Mouse (Mus musculus) c-Kit-positive CD71-positive TER-119-positive erythroid progenitor cells, embryonic 14.5 days (primary cell): ENCODE measurements around the gene Psg19.

Source experiments
- DNase-seq: peaks from one replicate; pipeline ENCODE4 v3.0.0-alpha.2; 2013; ENCODE audit warnings: low spot score

The Psg19 gene

DNA sequence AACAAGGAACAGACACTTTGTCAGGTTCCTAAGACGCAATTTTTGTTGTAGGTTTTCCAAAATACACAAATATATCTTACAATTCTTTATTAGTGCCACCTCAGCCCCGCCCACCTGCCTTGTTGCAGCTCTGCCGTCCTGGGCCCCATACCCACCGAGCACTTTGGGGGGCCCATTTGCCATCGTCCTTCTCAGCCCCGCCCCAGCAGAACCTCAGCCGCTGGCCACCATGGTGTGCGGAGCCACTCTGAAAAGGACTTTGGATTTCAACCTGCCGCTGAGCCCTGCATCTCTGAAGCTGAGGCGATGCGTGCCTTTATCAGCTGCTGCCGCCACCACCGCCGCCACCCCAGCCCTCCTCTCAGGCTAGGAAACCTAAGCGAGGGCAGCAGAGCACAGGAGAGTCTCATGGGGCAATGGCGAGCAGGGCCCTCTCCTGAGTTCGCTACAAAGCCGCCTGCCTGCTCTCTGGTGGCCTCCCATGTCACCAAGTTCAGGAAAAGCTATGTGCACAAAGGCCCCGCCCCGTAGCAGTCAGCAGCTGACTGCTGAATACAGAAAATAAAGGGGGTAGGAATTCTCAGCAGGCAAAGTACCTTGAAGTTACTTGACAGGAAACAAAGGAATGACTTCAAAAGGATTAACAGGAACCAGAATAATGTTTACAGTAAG, 52.0 kb downstream of the Psg19 start:
- DNase-seq = no peak
